Mouse (Mus musculus) activated CD4-positive, CD25-positive, alpha-beta regulatory T cell, adult 9 weeks (primary cell): ENCODE results near the gene Lrrc38. TPM values are rescaled to one million over a fixed set of nuclear protein-coding genes. Genes with fewer than 3 reads are reported as not detected.

Experiments
- polyA plus RNA-seq: library from polyadenylated mRNA; unstranded; fragments of 100-300 nt; shearing (Covaris generic); gene quantifications from one replicate; pipeline ENCODE4 v1.2.1, GENCODE M21; 2017

Lrrc38 gene
- polyA plus RNA-seq = not detected

DNA sequence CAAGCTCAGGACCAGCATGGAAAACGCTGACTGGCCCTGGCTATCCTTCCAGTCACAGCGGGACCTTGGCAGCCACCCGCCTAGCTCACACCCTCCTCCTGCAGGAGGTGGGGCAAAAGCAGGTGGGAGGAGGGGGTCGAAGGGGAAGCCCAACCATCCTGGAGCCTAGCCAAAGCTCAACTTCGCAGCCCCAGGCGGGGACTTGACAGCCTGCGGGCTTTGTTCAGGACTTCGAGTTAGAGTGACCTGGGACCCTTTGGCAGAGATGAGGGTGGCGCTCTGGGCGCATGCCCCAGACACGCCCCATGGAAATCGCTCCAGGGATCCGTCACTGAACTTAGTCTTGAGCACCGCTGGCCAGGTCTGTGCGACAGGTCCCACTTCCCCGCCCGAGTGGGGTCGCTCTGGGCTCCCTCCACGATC, at the start of gene Lrrc38:
Lrrc38 (plus strand) TSS at position 274 of the 423 bp plus-strand sequence.

DNA sequence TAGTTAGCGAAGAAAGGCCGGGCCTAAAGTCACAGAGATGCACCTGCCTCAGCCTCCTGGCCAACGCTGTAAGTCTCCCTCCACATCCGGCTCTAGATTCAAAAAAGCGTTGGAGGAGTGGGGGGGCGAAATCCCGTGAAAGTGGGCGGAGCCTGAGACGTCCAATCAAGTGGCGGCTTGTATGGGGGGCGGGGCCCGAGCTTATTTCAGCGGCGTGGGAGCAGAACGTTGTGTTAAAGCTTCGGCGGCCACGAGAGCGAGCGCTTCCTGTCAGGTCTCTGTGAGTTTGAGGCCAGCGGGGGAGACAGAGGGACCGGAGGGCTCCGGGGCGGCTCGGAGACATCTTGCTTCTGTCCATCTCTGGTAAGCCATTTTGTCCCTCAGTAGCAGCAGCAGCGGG, 44.6 kb downstream of the Lrrc38 start, which contains the start of gene Pramel1:
Pramel1 (plus strand) TSS at position 248 of the 400 bp plus-strand sequence.

GRCm38 (mm10) chr4:143412219-143413092, 62.9 kb downstream of the Lrrc38 start, which contains the start of gene Pramef8:
Gene Pramef8, plus strand, starts transcription at chr4:143412426.

Other genes starting within 250 kb of the Lrrc38 start
- 33.3 TPM for gene Prdm2, start 136.8 kb upstream of the Lrrc38 start, polyA plus RNA-seq
- gene Pdpn, start 50.2 kb upstream of the Lrrc38 start, polyA plus RNA-seq = not detected
- not detected for gene Pramel1, start 44.7 kb downstream of the Lrrc38 start, polyA plus RNA-seq
- 48.2 TPM for gene Pramef8, start 62.7 kb downstream of the Lrrc38 start, polyA plus RNA-seq
- not detected for gene Oog4, start 100.6 kb downstream of the Lrrc38 start, polyA plus RNA-seq
- not detected for gene Gm13043, start 161.6 kb downstream of the Lrrc38 start, polyA plus RNA-seq
- gene Gm13040, start 186.2 kb downstream of the Lrrc38 start, polyA plus RNA-seq = not detected
- not detected for gene BC080695, start 201.9 kb downstream of the Lrrc38 start, polyA plus RNA-seq
- not detected for gene Gm13057, start 202.0 kb downstream of the Lrrc38 start, polyA plus RNA-seq